Mouse (Mus musculus) lung, postnatal 10 days (tissue): ENCODE results near the gene Inpp5a.
A peak's percentile ranks its signal among the peaks of the same experiment; 100 is the strongest.
"Not testable (repeated sequence)": the region's sequence is repeated elsewhere in the genome, so short reads cannot be mapped to it uniquely, and the experiment has no call there.

Experiments used
- DNase-seq: peaks from one replicate; pipeline ENCODE4 v3.0.0; 2021

Gene Inpp5a

DNA sequence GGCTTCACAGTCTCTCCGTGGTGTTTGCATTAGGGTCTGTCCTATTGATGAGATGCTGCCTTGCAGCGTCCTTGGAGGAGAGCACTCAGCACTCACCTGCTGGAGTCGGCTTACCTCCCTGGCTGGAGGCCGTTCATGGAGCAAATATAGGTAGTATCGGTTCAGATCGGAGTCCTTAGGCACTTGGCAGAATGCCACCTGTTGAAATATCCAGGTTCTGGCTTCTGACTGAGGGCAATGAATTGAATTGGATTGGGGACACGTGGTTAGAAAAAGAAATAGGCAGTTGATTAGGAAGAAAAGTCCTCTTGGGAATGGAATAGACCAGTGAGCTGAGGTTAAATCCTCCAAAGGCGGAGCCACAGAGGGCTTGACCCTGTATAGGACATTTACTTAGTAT is 12.9 kb downstream of the Inpp5a start:
- DNase-seq = no peak

DNA sequence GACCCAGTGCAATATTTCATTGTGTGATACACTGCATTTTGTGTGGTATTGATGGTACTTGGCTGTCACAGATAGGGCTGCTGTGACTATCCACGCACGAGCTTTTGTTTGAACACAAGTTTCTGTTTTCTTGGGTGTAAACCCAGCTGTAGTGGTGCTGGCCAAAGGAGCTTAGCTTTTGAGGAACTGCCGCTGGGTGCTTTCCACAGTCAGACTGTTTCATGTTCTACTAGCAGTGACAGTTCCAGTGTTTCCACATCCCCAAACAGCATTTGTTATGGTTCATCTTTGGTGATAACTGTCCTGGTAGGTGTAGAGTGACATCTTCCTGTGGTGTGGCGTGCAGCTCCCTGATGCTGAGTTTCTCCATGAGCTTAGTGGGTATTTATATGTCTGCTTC is 13.8 kb downstream of the Inpp5a start:
- peak; percentile 48 for DNase-seq

DNA sequence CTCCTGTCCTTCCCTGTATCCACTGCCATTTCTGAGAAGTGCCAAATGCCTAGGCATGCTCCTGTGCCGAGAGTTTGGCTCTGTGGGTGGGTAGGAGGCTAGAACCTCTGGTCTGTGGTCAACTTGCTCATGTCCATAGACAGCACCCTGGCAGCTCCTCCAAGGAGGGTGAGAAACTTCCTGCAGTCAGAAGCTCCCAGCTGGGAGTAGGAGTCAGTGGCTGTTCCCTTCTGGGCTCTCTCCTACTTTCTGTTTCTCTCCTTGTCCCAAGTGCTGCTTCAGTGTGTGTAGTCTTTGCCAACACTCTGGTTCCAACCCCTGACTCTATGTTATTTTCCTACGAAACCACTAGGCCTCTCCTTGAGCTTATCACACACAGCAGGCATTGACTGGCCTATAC is 17.7 kb downstream of the Inpp5a start:
- no peak for DNase-seq

DNA sequence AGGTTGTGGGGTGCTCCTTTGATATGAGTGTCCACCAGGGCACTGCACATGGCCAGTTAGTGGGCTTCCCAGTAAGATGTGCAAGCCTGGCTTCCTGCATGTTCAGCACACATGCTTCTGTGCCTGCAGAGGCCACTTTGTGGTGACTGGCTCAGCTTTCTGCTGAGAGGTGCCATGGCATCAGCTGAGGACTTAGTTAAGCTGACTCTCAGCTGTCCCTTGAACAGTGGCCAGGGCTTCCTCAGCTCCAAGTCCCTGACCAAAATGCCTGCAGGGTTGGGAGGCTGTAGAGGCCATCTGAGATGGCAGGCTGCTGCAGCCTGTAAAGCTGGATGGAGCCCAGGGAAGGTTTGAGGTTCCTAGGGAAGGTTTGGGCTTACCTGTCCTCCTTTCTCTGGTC is 19.1 kb downstream of the Inpp5a start:
- DNase-seq = no peak

DNA sequence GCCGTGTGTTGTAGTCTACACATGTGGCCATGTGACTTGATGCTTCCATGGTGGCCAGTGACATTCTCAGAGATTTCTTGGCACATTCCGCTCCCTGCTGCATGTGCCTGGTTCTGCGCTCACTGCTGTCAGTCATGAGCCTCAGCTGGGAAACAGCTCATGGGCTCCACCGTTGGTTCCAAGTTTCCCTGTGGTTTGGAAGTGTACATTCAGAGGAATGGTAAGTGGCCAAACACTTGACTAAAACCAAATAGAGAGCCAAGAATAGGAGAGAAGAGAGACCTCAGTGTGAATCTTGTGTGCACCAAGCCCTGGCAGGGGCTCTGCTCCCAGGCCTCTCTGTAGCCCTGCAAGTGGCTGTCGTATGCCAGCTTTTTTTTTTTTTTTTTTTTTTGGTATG is 21.0 kb downstream of the Inpp5a start:
- no peak for DNase-seq

DNA sequence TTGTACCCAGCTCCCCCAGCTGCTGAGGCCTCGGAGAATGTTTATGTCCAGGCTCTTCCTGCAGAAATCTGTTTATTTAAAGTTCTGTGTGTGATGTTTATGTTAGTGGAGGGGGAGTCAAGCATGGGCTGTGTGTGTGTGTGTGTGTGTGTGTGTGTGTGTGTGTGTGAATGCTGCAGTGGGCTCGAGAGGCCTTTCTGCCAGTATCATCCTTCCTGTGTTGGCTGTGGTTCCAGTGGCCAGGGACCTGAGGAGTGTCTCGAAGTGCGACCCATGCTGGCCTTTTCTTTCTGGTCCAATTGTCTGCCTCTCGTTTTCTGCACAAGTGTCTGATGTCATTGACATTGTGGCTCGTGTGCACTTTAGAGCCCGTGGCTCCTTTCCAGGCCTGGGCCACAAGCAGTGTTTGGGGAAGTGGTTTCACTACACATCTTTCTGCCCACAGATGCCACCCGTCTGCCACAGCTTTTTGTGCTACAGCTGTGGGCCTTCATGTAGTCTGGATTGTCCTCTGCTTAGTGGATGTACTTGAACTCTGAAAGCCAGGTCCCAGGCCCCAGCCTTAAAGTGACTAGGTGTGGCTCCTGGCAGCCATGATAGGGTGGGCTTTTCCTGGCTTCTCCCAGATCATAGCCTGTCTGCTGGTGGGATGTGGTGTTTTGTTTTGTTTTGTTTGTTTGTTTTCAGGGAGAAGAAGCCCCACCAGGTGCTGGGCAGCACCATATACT is 23.5 kb downstream of the Inpp5a start:
- peak; percentile 83 for DNase-seq

DNA sequence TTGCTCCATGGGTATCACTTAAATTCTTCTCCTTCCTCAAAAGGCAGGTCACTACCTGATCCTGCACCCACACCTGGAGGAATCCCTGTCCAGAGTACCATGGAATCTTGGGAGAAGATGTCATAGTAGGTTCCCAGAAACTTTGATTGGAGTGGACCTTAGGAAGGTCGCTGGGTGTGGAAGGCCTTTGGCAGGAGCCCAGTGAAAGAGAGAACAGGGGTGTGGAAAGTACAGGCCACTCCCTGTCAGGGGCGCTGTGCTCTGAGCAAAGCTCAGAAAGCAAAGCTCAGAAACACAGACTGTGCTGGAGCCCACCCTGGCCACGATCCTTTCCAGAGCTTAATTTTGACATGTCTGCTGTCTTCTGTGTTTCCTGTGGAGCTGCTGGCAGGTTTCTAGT is 24.5 kb downstream of the Inpp5a start:
- no peak for DNase-seq

DNA sequence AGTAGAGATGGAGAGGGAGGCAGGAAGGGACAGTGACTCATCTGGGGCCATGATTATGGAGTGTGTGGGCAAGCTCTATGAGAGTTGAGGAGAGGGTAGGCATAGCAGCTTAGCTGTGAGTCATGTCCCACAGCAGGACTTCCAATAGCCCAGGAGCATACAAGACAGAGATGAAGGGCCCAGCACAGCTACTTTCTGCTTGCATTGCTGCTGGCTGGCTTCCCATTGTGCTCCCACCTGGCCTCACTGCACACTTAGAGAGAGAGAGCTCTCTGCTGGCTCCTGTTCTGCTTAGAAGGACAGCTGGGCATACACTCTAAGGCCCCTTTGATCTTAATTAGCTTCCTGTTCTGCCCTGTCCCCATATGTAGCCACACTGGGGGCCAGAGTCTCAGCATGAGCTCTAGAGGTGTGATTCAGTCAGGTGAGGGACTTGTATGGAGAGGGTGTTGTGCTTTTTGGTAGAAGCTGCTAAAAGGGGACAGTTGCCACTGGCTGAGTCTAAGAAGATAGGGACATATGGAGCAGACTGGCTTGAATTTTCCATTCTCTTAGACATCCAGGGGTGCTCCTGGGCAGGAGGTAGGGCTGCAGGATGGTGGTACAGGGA is 26.8 kb downstream of the Inpp5a start:
- no peak for DNase-seq

DNA sequence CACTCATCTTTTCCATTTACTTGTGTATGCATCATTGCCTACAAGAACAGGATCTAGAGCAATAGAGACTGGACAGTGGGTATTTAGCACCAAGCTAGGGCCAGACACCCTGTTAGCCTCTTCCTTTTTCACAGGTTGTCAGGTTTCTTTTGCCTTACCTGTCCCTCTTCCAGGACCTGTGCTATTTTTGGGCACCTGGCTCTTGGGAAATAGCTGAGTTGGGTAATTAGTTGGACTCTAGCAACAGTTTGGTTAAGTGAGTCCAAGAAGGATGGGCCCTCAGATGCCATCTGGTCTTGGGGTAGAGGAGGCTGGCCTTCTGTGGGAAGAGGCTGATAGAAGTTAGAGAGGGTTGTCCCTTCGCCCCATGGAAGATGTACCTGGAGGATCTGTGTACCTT is 29.5 kb downstream of the Inpp5a start:
- DNase-seq = no peak

DNA sequence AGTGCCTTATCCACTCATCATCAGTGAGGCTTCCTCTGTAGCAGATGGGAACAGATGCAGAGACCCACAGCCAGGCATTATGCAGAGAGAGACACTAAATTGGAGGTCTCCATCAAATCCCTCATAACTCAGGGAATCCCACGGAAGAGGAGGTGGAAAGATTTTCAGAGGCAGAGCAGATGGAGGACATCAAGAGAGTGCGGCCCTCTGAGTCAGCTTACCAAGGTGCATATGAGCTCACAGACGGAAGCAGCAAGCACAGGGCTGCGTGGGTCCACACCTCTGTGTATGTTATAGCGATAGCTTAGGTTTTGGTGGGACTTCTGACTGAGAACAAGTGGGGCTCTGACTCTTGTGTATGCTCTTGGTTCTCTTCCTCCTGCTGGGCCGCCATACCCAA is 33.9 kb downstream of the Inpp5a start:
- DNase-seq = no peak

DNA sequence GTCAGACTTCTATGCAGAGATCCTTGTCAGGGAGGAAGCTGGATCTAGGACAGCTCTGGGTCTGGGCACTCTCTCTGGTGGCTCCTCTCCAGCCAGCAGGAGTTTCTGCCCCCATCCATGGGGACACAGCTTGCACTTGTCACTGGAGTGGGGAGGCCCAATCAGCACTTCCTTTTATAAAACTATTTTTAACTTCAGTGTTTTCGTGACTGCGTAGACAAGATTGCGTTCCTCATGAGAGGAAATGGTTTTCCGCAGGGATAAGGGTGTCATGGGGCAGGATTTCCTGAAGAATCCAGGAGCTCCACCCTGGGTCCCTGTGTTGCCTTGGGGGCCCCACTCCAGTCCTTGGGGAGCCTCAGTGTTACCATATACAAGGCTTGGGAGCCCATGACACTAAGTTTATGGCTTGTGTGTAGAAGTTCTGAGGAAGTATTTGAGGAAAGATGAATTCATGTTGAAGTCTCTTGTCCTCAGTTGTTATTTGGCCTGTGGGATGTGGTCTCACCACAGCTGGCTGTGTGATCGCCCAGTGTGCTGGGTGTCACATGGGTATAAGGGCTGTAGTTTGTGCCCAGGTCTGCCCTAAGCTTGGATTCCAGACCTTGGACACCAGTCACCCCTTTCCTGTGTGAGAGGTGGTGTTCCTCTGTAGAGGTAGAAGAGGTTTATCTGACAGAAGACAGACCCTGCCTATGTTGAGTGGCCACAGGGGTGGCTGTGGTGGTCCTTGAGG is 45.4 kb downstream of the Inpp5a start:
- peak; percentile 83 for DNase-seq

DNA sequence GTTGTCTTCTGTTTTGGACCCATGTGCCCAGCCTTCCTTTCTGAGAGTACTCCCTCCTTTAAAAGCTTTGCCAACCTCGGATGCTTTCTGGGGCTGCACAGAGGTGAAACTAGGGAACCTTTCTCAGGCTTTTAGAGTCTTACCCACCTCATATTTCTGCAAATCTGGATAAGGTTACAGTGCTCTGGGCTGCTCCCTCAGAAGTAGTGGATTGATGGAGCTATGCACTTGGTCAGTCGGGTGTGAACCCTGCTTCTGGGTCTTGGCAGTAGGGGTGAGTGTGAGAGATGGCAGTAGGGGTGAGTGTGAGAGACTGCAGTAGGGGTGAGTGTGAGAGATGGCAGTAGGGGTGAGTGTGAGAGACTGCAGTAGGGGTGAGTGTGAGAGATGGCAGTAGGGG is 46.0 kb downstream of the Inpp5a start:
- not testable (repeated sequence) for DNase-seq

DNA sequence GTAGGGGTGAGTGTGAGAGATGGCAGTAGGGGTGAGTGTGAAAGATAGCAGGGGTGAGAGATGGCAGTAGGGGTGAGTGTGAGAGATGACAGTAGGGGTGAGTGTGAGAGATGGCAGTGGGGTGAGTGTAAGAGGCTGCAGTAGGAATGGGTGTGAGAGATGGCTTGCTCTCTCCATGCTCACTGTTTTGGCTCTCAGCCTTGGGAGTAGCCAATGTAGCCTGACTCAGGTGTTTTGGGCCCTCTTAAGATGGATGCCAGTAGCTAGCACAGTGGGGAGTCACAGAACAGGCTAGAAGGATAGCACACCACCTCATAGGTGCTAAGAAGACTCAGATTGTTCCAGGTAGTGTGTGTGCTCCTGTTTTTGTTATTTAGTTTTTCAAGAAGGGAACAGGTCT is 46.8 kb downstream of the Inpp5a start:
- DNase-seq = no peak

DNA sequence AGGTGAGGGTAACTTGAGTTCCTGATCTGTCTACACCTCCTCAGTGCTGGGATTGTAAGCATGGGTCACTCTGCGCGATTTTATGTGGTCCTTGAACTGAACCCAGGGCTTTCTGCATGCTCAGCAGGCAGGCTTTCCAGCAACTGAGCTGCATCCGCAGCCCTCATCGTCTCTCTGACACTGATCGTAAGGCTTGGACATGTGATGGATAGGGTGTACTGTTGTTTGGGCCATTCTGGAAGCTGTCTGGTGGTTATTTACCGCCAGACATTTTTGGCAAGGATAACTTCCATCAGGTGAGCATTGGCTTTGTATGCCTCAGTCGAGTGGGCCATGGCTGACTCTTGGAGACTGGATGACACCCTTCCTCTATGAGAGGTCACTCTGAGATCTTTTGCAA is 48.0 kb downstream of the Inpp5a start:
- DNase-seq = no peak

DNA sequence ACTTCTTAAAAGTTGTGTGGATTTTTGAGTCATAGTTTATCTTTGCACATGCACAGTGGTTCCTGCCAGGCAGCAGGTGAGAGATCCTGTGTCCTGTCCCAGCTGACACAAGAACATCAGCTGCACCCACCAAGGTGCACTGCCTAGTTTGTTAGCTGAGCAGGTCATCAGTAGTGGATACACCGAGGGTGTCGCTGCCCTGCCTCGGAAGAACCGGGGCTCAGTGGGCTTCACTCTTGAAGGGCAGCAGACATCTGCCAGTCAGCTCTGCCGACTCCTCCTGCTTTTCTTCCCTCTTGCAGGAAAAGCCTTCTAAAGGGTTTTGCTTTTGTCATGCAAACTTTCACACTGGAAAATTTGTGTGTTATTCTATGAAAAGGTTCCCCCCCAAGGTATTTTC is 48.6 kb downstream of the Inpp5a start:
- DNase-seq = no peak

DNA sequence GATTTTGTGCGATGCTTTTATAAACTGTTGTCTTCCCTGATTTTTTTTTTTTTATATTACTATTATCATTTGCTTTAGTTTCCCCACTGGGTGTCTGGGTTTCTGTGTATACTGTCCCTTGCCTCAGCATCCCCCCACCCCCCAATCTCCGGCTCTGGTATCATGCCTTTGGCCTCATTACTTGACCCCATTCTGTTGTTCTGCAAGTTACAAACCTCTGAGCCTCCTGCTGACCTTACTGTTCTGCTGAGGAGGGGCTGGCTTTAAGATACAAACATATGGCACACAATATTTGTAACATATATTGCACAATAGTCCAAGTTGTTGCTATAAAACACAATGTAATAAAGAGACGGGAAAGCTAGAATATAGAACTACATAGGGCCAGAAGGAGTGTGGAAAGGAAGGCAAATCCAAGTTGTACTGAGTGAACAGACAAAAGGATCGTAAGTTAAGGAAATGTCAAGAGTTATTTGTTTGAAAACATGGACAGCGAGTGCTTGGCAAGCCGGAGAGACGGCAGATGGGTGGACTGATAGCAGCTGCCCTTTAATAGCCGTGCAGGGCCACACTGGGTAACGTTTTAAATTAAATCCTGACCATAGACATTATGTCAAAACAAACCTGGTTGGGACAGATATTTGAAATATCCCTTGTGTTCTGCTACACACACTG is 49.2 kb downstream of the Inpp5a start:
- peak; percentile 36 for DNase-seq

DNA sequence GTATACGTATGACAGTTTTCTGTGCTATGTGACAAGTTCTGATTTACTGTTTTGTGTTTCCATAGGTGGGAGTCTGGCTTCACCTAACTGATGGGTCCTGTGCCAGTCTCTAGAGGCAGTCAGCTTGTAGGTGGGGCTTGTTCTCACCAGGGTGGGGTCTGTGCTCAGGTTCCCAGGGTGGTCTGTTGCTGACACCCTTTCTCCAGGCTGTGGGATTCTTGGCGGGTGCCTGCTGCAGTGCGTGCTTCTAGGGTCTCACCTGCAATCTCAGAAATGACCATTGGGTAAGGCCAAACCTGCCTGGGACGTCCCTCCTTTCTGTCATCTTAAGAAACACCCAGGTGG is 49.7 kb downstream of the Inpp5a start:
- peak; percentile 24 for DNase-seq

DNA sequence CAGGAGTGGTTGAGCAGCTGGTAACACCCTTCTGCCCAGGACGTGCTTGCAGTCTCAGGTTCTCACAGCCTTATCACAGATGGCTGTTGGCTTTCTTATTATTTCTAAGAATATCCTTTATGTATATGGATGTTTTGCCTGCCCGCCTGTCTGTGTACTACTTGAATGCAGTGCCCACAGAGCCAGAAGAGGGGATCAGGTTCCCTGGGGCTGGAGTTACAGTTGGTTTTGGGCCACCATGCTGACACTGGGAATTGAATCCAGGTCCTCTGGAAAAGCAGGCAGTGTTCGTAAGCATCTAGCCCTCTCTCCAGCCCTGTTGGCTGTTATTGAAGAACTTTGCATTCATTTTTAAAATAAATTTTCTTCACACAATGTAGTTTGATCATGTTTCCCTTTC is 50.1 kb downstream of the Inpp5a start:
- DNase-seq = no peak

DNA sequence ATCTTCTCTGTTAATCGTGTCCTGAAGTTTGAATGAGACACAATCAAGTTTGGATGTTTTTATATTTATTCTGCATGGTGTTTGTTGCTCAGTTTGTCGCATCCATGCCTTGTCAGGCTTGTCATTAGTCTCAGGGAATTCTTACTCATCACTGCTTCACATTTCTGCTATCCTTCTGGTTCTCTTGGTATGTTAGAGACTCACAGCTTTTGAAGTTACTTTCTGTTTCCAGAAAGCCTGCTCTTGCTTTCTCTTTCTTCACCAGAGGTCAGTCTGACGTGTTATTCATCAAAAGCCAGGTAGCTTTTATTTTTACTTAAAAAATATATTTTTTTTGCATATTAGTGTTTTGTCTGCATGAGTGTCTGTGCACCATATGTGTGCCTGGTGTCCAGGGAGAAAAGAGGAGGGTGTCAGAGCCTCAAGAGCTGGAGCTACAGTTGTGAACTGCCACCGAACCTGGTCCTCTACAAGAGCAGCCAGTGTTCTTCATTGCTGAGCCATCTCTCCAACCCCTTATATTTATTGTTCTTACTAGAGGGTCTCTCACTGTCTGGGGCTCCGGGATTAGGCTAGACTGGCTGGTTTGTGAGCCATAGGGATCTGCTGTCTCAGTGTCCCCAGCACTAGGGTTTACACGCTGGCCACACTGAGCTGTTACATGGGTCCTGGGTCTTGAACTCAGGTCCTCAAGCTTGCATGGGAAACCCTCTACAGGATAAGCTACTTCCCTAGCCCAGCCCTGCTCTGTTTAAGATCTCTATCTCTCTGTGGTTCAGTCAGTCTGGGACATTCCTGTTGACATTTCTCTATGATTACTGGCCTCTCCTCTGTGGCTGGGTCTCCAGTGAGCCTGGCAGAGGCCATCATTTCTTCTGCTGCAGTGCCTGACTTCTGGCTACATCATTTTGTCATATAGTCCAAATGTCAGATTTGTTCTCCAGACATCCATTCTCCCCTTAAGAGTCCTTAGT is 51.3 kb downstream of the Inpp5a start:
- peak; percentile 19 for DNase-seq

DNA sequence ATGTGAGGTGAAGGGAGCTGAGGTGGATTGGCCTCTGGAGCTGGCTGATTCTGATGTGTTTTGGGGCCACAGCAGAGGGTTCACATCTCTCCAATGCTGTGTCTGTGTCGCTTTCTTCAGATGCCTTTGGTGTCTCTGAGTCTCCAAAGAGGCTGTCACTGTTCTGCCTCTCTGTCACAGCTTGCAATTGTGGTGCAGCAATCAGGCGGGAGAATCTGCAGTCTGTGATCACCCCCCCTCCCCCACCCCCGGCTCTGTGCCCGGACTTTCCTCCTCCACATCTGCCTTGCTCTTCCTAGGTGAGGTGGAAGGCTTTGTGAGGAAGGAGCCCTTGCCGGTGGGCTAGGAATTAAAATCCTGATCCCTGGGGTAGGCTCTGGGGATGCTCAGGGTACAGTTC is 52.1 kb downstream of the Inpp5a start:
- DNase-seq = no peak

DNA sequence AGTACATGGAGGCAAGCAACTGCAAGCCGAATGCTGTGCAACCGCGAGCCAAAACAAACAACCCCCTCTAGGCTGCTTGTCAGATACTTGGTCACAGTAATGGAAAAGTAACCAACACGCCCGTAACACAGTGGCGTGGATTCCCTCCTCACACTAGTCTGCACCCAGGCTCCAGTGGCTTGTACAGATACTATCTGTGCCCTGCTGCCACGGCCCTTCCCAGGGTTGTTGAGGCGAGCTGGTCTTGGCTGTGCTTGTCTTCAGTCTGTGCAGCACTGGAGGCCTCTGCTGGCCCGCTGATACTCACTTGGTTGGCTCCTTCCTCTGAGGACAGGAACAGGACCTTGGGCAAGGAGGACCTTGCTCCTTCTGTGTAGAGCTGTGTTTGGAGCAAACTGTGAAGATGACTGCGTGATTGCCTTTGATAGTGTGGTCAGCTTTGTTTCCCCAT is 52.9 kb downstream of the Inpp5a start:
- DNase-seq = peak; percentile 54

DNA sequence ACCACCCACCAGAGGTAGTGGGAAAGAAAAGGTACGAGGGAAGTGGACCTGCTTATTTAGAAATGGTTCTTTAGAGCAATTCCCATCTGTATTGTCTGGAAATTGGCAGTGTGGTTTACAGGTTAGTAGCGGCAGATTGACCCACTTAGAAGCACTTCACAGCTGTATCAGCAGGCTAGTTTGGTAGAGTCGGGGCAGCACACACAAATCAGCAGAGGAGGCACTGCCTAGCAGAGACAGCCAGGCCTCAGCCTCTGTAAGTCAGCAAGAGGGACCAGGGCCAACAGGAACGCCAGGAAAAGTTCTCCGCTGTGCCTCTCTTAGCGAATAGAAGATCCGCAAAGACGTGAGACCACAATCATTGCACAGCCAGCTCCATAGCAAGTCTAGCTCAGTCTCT is 56.7 kb downstream of the Inpp5a start:
- DNase-seq = no peak

DNA sequence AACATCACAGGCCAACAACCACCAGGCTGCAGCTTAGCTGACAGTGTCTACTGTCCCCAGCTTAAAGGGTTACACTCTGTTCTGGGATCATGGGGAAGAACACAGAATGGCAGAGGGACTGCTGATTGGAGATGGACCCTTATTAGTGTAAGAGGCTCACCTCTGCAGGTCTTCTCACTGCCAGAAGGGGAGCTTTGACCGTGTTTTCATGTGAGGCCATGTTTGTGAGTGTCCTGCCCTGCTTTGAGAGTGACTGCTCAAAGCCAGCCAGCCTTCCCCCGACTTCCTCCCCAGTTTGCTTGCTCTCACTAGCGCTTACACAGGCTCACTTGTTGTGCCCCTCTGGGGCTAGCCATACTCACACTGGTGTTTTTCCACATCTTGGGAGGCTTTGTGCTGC is 58.5 kb downstream of the Inpp5a start:
- DNase-seq = no peak
